ENCODE assay signal across 25 mouse cellular contexts in the genomic region with DNA sequence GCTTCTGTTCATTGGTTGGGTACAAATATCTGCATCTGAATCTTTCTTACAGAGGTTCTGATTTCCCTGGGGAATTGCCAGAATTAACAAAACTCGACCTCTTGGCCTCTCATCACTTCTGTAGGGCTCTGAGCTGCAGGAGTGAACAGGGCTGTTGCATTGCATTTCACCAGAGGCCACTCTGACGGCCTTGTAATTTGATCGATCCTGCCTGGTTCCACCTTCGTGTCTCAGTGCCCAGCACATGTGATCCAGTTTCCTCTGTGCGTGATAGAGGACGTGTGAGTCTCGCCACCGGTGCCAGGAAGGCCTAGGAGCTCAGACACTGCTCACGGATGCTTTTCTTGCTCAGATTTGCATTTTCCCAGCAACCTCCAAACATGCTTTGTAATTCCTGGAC. TPM values are rescaled to one million over a fixed set of nuclear protein-coding genes. Genes with fewer than 3 reads are reported as not detected.
"Had no signal": no experiment of that assay in that cellular context is flagged by ENCODE, and none has a peak within 500 bp of the region (broad histone marks: within the 10 kb centered on the region; RNA-seq: fewer than 3 reads in every experiment).

No protein-coding gene starts in this region.

- H3K36me3 ChIP-seq: liver, embryonic 13.5 days; midbrain, embryonic 10.5 days; midbrain, embryonic 13.5 days; stomach, embryonic 15.5 days had no signal

- H3K27ac ChIP-seq: liver, embryonic 13.5 days; midbrain, embryonic 10.5 days; midbrain, embryonic 13.5 days; stomach, embryonic 15.5 days had no signal

- ATAC-seq: lung, postnatal 0 days; midbrain, embryonic 13.5 days; midbrain, embryonic 16.5 days had no signal

- H3K9ac ChIP-seq: liver, embryonic 13.5 days; lung, embryonic 14.5 days; midbrain, embryonic 13.5 days; stomach, embryonic 15.5 days had no signal

- DNase-seq: kidney, adult 9 months; kidney, postnatal 14 days; kidney, postnatal 4 days; left cerebral cortex, postnatal 4 days; liver, embryonic 13.5 days; lung, embryonic 14.5 days; lung, postnatal 36 days; right cerebral cortex, postnatal 4 days; spleen, adult 18-20 months; thymus, postnatal 25 days had no signal

- H3K4me2 ChIP-seq: liver, embryonic 13.5 days; lung, embryonic 14.5 days; midbrain, embryonic 13.5 days; stomach, embryonic 15.5 days had no signal

- H3K4me1 ChIP-seq: liver, embryonic 13.5 days; midbrain, embryonic 10.5 days; midbrain, embryonic 13.5 days; stomach, embryonic 15.5 days had no signal

- H3K4me3 ChIP-seq: liver, embryonic 13.5 days; megakaryocyte, embryonic 14.5 days; midbrain, embryonic 10.5 days; midbrain, embryonic 13.5 days; stomach, embryonic 15.5 days had no signal

- H3K27me3 ChIP-seq: liver, embryonic 13.5 days; stomach, embryonic 15.5 days had no signal

- H3K9me3 ChIP-seq: liver, embryonic 13.5 days; midbrain, embryonic 10.5 days; midbrain, embryonic 13.5 days; stomach, embryonic 15.5 days had no signal

RNA-seq across cellular contexts. Expression of a gene that starts 10.0 kb away (rescaled TPM):
- total RNA-seq: left cerebral cortex, adult 8-10 months; left cerebral cortex, postnatal 14 days; left cerebral cortex, postnatal 4 days; liver, adult 2 months; monocyte, adult 5-6 weeks had no signal
- polyA plus RNA-seq: kidney, embryonic 16.5 days; limb, embryonic 14.5 days; liver, adult 2 months; liver, embryonic 16.5 days; lung, embryonic 14.5 days; lung, postnatal 0 days; midbrain, embryonic 13.5 days; neural tube, embryonic 11.5 days; neural tube, embryonic 14.5 days; stomach, embryonic 15.5 days had no signal

RNA-seq across cellular contexts. Expression of a gene that starts 33.4 kb away (rescaled TPM):
- total RNA-seq: liver, adult 2 months; monocyte, adult 5-6 weeks had no signal
- polyA plus RNA-seq: kidney, embryonic 16.5 days; liver, adult 2 months; liver, embryonic 13.5 days; liver, embryonic 16.5 days; lung, embryonic 14.5 days; lung, postnatal 0 days; neural tube, embryonic 11.5 days; stomach, embryonic 15.5 days had no signal
